In genomic region chr10:126254198-126254597, GRCm38 (mm10) we compare ENCODE assay signal across 25 mouse cellular contexts.
"Had no signal": no experiment of that assay in that cellular context is flagged by ENCODE, and none has a peak within 500 bp of the region (broad histone marks: within the 10 kb centered on the region; RNA-seq: fewer than 3 reads in every experiment).

No protein-coding gene starts in this region.

- H3K4me3 ChIP-seq: heart, embryonic 12.5 days; hindbrain, embryonic 13.5 days; hindbrain, embryonic 15.5 days; kidney, embryonic 15.5 days; left cerebral cortex, adult 2 months; limb, embryonic 10.5 days; limb, embryonic 12.5 days; liver, embryonic 13.5 days had no signal

- H3K27me3 ChIP-seq: heart, embryonic 12.5 days; hindbrain, embryonic 13.5 days; hindbrain, embryonic 15.5 days; kidney, embryonic 15.5 days; limb, embryonic 12.5 days; liver, embryonic 13.5 days had no signal

- H3K4me1 ChIP-seq: heart, embryonic 12.5 days; hindbrain, embryonic 15.5 days; kidney, embryonic 15.5 days; limb, embryonic 12.5 days; liver, embryonic 13.5 days had no signal

- H3K9ac ChIP-seq: forebrain, postnatal 0 days; heart, embryonic 12.5 days; hindbrain, embryonic 13.5 days; hindbrain, embryonic 15.5 days; kidney, embryonic 15.5 days; limb, embryonic 12.5 days; liver, embryonic 13.5 days had no signal

- H3K27ac ChIP-seq: hindbrain, embryonic 13.5 days; hindbrain, embryonic 15.5 days; hindbrain, postnatal 0 days; kidney, embryonic 15.5 days; kidney, postnatal 0 days; left cerebral cortex, adult 2 months; limb, embryonic 10.5 days; limb, embryonic 12.5 days; liver, embryonic 13.5 days had no signal

- H3K4me2 ChIP-seq: heart, embryonic 12.5 days; hindbrain, embryonic 13.5 days; hindbrain, embryonic 15.5 days; kidney, embryonic 15.5 days; limb, embryonic 12.5 days; liver, embryonic 11.5 days; liver, embryonic 13.5 days had no signal

- DNase-seq: forebrain, postnatal 0 days; gastrocnemius, postnatal 14 days; gastrocnemius, postnatal 36 days; heart, adult 18-20 months; heart, postnatal 10 days; heart, postnatal 36 days; kidney, adult 11 months; kidney, adult 2 months; kidney, adult 9 months; kidney, postnatal 14 days; kidney, postnatal 36 days; layer of hippocampus, adult 9-11 months; liver; liver, embryonic 13.5 days had no signal

- H3K9me3 ChIP-seq: heart, embryonic 12.5 days; hindbrain, embryonic 13.5 days; hindbrain, embryonic 15.5 days; kidney, embryonic 15.5 days; limb, embryonic 10.5 days; limb, embryonic 12.5 days had no signal

- H3K36me3 ChIP-seq: heart, embryonic 12.5 days; hindbrain, embryonic 13.5 days; hindbrain, embryonic 15.5 days; kidney, embryonic 15.5 days; limb, embryonic 10.5 days; limb, embryonic 12.5 days; liver, embryonic 13.5 days had no signal

- ATAC-seq: forebrain, postnatal 0 days; hindbrain, postnatal 0 days; intestine, embryonic 16.5 days had no signal
